Mouse (Mus musculus) brain, embryonic 18.5 days (tissue): ENCODE measurements around the gene Ddx42.

Experiments used
- DNase-seq: peaks from one replicate; pipeline ENCODE4 v3.0.0-alpha.2; 2012; ENCODE audit warnings: low read depth, low spot score

Gene Ddx42

DNA sequence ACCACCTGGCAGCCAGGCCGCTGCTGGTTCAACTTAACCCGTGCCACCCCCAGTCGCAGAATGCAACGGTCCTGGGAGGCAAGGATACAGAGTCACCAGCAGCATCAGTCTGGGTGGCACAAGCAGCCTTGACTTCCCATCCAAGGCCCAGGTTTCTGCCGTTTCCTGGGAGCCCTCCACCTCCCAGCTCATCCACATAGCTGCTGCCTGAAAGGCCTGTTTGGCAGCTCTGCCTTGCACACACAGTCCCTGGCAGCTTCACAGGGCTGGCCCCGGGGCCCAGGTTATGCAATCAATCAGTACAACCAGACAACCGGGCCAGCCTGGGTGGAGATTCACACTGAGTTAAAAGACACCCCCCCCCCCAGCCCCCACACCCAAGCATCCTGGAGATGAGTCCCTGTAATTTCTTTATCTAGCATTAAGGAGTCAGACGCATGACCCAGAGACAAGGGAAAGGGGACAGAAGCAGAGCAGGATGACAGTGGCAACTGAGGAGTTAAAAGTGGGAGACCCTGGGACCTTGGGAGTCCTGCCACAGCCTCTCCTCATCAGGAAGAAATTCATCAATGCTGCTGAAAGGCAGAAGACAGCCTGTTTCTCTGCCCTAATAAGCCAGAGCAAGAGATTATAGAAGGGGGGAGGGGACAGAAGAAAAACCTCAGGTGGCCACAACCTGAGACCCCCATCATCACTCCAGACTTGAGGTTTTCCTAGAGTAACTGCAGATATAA lies 51.8 kb downstream of the Ddx42 start:
- DNase-seq, result no peak

GRCm38 (mm10) chr11:106269060-106269431 lies 52.3 kb downstream of the Ddx42 start:
- no peak for DNase-seq

DNA sequence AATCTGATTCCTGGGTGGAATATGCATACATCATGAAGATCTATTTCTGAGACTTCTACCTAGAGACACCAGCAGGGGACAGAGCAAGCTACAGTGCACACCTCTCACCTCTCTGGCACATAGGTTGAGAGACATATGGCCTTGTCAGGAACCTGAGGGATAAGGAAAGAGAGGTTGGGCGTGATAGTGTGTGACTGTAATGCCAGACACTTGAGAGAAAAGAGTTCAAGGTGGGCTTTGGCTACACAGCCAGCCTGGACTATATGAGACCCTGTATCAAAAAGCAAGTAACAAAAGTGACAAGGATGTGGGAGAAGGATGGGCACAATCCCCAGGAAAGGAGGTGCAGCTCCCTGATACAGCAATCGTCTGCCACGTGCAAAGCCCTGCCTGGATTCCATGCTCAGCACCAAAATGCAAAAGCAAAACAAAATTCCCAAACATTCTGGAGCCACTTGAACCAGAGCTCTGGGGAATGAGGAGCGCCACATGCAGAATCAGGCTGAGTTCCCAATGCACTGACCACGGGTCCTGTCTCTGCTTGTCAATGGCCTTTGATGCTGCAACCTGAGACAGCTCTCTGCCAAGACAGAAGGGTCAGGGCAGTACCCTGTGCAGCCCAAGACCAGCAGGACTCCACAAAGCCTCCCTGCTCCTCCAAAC lies 54.5 kb downstream of the Ddx42 start:
- DNase-seq, result no peak

- DNase-seq, result no peak
Measured at GRCm38 (mm10) chr11:106271794-106272643, 55.3 kb downstream of the Ddx42 start.

DNA sequence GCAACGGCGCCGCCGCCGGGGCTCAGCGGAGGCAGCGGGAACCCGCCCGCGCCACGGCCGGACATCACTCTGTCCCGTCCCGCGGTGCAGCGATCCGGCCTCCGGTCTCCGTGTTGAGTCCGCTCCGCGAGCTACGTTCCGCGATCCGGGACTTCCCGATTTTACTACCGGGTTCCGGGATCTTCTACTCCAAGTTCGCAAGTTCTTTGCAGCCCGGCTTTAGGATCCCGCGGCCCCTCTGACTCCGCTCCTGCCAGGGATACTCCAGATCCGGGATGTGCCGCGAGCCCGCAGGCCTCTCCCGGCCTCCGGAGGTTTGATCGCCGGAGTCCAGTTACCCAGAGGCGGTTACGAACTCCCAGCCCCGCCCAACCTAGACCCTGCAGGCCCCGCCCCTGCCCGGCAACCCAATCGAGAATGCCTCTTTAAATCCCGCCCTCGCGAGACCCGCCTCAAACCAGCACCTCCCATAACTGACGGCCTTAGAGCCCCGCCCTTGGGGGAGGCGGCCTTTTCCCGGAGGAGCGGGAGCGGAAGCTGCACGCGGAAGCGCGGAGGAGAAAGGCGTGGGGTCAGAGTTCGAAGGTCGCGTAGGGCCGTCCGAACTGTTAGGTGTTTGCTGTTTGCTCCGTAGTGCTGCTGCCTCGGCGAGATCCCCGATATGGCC lies 56.1 kb downstream of the Ddx42 start, which contains the start of gene Smarcd2:
TSS of gene Smarcd2 (minus strand) at position 329 of the 667 bp plus-strand sequence.
- peak; percentile 97 for DNase-seq

DNA sequence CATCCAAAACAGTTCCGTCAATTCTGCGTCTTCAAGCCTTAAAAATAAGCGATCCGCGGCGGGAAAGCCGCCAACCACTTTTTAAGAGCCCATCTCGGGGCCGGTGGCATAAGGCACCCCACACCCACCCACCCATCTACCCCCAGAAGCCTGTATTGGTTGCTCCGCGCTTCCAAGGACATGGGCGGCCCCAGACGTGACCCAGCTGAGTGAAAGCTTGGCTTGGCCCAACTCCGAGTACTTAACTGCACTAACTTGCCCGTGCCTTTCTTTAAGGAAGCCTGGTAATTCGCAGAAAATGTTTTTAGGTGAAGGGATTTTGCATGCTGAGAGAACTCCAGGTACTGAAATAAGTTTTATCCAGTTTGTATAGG lies 56.6 kb downstream of the Ddx42 start:
- DNase-seq, result no peak

- DNase-seq, result no peak
Measured at GRCm38 (mm10) chr11:106273811-106274210, 57.1 kb downstream of the Ddx42 start.

DNA sequence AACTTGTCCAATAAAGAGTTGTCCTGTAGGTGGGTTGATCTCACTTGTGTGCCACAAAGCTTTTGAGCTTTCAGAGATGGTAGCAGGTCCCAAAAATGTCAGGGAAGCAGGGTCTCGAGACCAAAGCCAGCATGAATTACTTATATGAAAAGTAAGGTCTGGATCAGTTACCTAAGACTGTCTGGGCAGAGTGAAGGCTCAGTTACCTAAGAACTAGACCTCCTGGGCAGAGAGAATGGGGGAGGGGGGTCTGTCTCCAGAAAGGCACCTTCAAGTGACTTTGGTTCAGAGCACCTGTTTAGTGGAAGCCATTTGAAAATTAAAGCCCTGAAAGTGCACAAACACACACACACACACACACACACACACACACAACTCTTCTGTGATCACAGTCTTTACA lies 57.6 kb downstream of the Ddx42 start:
- DNase-seq, result no peak

DNA sequence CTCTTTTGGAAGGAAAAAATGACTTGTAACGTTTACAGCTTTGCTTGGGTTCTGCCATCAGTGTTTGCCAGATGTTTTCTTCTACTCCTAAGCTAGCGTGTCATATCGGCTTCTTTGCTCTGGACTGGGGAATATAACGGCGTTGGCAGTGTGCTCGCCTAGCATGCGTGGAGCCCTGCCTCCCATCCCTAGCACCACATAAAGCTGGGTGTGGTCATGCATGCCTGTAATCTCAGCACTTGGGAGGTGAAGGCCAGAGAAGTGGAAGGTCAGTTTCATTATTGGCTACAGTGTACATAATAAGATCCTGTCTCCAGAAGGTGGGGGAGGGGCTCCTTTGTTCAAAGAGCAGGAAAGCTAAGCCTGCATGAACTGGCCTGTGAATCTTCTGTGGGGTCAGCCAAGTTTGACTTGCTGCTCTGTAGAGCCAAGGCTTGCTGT lies 58.3 kb downstream of the Ddx42 start:
- DNase-seq, result no peak

DNA sequence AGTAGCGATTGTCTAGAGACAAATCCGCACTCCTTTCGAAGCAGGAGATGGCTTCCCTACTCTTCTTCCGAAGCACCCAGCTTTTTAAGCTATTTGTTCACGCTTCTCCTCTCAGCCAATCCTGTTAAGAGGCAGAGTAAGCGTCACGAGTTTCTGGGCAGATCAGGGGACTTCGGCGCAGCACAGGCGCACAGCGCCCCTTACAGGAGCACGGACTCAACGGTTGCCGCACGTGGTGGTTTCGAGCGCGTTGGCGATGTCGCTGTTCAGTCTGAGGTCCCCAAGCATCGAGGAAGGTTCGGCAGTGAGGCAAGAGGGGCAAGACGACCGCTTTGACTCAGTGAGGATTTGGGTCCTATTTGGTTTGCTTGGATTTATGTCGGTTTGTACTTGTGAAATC lies 59.7 kb downstream of the Ddx42 start, which contains the start of gene Tcam1:
TSS of gene Tcam1 (plus strand) at position 219 of the 400 bp plus-strand sequence.
- DNase-seq, result peak; percentile 86

DNA sequence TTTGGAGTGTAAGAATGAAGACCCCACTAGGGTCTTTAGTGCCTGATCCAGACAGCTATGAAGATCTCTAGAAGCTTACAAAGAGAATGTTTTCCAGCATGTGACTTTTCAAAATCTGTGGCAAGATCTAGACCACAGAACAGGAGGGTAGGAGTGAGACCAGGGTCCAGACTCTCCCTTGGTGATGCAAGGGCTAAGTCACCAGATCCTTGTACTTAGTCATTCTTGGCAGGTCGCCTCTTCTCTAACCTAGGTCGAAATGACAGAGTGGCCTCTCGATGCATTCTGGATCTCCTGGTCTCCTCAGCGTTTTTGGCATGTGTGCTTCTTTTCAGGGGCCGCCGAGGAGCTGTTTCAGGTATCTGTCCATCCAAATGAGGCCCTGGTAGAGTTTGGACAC lies 65.7 kb downstream of the Ddx42 start:
- no peak for DNase-seq

- no peak for DNase-seq
Measured at GRCm38 (mm10) chr11:106283371-106283770, 66.6 kb downstream of the Ddx42 start.

GRCm38 (mm10) chr11:106284126-106284525 lies 67.4 kb downstream of the Ddx42 start:
- DNase-seq, result no peak

DNA sequence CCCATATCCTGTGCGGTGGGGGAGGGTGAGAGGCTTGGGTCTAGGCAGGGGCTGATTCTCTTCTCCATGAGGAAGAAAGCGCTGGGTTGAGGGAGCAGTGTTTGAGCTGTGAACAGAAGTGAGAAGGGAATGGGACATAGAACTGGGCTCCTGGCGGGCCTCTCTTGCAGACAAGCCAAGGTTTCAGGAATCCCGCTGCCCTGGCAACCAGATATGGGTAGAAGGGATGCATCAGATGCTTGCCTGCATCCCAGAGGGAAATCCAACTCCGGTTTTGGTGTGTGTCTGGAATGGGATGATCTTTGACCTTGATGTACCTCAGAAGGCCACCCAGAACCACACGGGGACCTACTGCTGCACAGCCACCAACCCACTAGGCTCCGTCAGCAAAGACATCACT lies 69.5 kb downstream of the Ddx42 start:
- no peak for DNase-seq

- no peak for DNase-seq
Measured at GRCm38 (mm10) chr11:106286987-106287386, 70.3 kb downstream of the Ddx42 start.

DNA sequence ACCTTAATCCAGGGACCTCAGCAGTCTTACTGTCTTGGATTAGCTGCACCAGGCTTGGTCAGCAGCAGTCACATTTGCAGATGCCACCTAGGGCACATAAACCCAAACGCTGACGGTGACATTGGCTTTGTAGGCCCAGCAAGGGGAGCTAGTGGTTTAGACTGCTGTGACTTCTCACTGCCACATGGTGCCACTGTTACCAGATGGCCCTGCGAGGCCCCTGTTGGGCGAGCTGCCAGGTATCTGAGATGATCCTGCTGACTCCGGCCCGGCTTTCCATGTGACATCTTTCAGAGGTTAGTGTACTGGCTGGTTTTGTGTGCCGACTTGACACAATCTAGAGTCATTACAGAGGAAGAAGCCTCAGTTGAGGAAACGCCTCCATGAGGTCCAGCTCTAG lies 72.6 kb downstream of the Ddx42 start:
- DNase-seq, result no peak

DNA sequence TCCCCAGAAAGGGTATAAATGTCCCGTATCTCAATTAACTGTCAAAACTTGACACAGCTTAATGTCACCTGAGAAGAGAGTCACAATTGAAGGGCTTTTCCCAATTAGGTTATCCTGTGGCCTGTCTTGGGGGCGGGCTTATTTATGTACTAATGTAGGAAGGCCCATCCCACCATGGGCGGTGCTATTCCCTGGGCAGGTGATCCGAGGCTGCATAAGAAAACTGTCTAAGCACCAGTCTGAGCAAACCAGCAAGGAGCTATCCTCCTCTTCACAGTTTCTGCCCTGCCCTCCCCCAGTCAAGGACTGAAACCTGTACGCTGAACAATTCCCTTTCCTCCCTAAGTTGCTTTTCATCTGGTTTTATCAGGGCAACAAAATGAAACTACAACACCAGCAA lies 73.7 kb downstream of the Ddx42 start:
- no peak for DNase-seq

GRCm38 (mm10) chr11:106291861-106292260 lies 75.1 kb downstream of the Ddx42 start:
- no peak for DNase-seq
